8 mouse cellular contexts compared by ENCODE assay signal in the genomic region with DNA sequence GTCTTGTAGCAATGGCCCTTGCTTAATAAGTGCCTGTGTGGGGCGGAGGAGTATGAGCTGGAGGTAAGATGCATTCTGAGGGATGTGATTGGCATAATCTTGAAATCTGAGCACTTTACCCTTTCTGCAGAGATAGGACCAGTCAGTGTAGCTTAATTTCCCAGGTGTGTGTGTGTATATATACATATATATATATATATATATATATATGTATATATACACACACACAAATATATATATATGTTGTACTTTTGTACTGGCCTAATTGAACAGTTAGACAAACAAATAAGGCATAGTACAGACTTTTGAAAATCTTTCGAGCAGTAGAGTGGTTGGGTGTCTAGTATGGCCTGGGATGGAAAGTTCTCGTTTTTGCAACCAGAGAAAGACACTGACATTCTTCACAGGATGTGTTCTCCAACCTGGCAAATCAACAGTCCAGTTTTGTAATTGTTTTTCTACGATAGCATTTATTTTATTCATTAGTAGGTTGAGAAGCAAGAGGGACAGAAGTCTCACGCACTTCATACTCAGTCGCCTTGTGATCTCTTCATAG. TPM values are rescaled to one million over a fixed set of nuclear protein-coding genes. Genes with fewer than 3 reads are reported as not detected.
A peak's percentile ranks its signal among the peaks of the same experiment; 100 is the strongest.
DNase-seq lines count a peak whose midpoint lies in the region; ATAC-seq and TF ChIP-seq lines count a peak whose summit lies in the region.

No protein-coding gene starts in this region.

- no peak for TF ChIP-seq CTCF in liver, postnatal 0 days (IDR thresholded peaks at IDR 0.05; ENCODE audit: low read depth)

- H3K9me3 ChIP-seq in heart, embryonic 15.5 days (replicated peaks): no peaks in the 10 kb centered on the region
- H3K9me3 ChIP-seq in ES-E14 (ENCODE audit: control insufficient read depth, insufficient read depth, low read depth, low read length): no peaks in the 10 kb centered on the region
- no peaks in the 10 kb centered on the region for H3K9me3 ChIP-seq in hindbrain, embryonic 10.5 days
- no peaks in the 10 kb centered on the region for H3K9me3 ChIP-seq in liver, postnatal 0 days (ENCODE audit: low read length)

- DNase-seq in heart, postnatal 36 days: no peak
- no peak for DNase-seq in ES-E14 (ENCODE audit: low read depth, low spot score)
- no peak for DNase-seq in hindbrain, embryonic 10.5 days (ENCODE audit: low spot score)
- no peak for DNase-seq in liver, postnatal 0 days
- DNase-seq in spleen, postnatal 14 days (ENCODE audit: low spot score in 2 of 2): no peak
- no peak for DNase-seq in frontal cortex, postnatal 10 days (ENCODE audit: low spot score in 2 of 2)
- no peak for DNase-seq in ovary, adult 18-20 months (ENCODE audit: low spot score)

- no peaks in the 10 kb centered on the region for H3K36me3 ChIP-seq in heart, embryonic 15.5 days
- H3K36me3 ChIP-seq in ES-E14 (ENCODE audit: control insufficient read depth, insufficient read depth, low read length, poor library complexity, severe bottlenecking): peaks cover 3% of the 10 kb centered on the region; the same call in 1 of the 2 replicates
- peaks cover 7% of the 10 kb centered on the region for H3K36me3 ChIP-seq in hindbrain, embryonic 10.5 days
- no peaks in the 10 kb centered on the region; the same call in 1 of the 2 replicates for H3K36me3 ChIP-seq in liver, postnatal 0 days (replicated peaks; ENCODE audit: insufficient read depth, low read length)

- 50% methylated on average over 6 of the region's 6 CpGs for WGBS in heart, embryonic 15.5 days
- 61% methylated on average over 6 of the region's 6 CpGs for WGBS in hindbrain, embryonic 10.5 days
- WGBS in liver, postnatal 0 days (ENCODE audit: insufficient replicate concordance): 56% methylated on average over 6 of the region's 6 CpGs

- no peak overlapping the region for H3K27ac ChIP-seq in heart, embryonic 15.5 days
- no peak overlapping the region for H3K27ac ChIP-seq in ES-E14 (ENCODE audit: insufficient read depth, low read depth, low read length, poor library complexity, severe bottlenecking)
- peak overlapping the region; percentile 88 for H3K27ac ChIP-seq in hindbrain, embryonic 10.5 days
- no peak overlapping the region for H3K27ac ChIP-seq in liver, postnatal 0 days (ENCODE audit: low read depth)

- peaks cover 7% of the 10 kb centered on the region; the same call in 1 of the 2 replicates for H3K4me1 ChIP-seq in heart, embryonic 15.5 days (replicated peaks)
- H3K4me1 ChIP-seq in ES-E14 (ENCODE audit: control insufficient read depth in 2 of 2, insufficient read depth in 2 of 2, low read length in 2 of 2, poor library complexity in 1 of 2): 0 out of 4 replicates have a peak, but pooled peaks cover 0 to 3% of the 10 kb centered on the region in 2 experiments
- H3K4me1 ChIP-seq in hindbrain, embryonic 10.5 days (replicated peaks): peaks cover 16% of the 10 kb centered on the region; the same call in 1 of the 2 replicates
- peaks cover 5% of the 10 kb centered on the region; the same call in 1 of the 2 replicates for H3K4me1 ChIP-seq in liver, postnatal 0 days (ENCODE audit: insufficient read depth)

- H3K4me3 ChIP-seq in heart, embryonic 15.5 days: peak overlapping the region; percentile 76
- peak overlapping the region; percentile 71 to 85; a peak in 3 of 4 replicates for H3K4me3 ChIP-seq in ES-E14 (ENCODE audit: insufficient read depth in 1 of 2, low read depth in 1 of 2, low read length in 2 of 2, poor library complexity in 1 of 2, severe bottlenecking in 1 of 2)
- H3K4me3 ChIP-seq in hindbrain, embryonic 10.5 days: peak overlapping the region; percentile 82
- peak overlapping the region; percentile 56; the same call in 1 of the 2 replicates for H3K4me3 ChIP-seq in liver, postnatal 0 days (ENCODE audit: low read depth, low read length)

- 0 out of 2 replicates have a peak, but pooled peaks have one; percentile 18 for ATAC-seq in heart, embryonic 15.5 days (replicated peaks; ENCODE audit: insufficient number of reproducible peaks, insufficient read depth, low FRiP score, low read depth)
- ATAC-seq in liver, postnatal 0 days: no peak

- peak overlapping the region; percentile 98 for H3K4me2 ChIP-seq in heart, embryonic 15.5 days
- peak overlapping the region; percentile 94 for H3K4me2 ChIP-seq in liver, postnatal 0 days (ENCODE audit: low read depth, low read length)

- TF ChIP-seq EP300 in liver, postnatal 0 days (IDR thresholded peaks at IDR 0.05; ENCODE audit: low read depth): no peak

- in situ Hi-C loops in ES-E14 (cut with MboI; ENCODE audit: low sequenced_read_pairs in 2 of 2, unreplicated experiment in 2 of 2): no loop called here

- intact Hi-C loops in heart, postnatal 36 days (cut with DNase I): loop anchor here (5.0 kb wide), 1 partner anchor 152 kb away; a partner anchor contains a TSS

- H3K9ac ChIP-seq in heart, embryonic 15.5 days: peak overlapping the region; percentile 64; the same call in 1 of the 2 replicates
- peak overlapping the region; percentile 58; the same call in 1 of the 2 replicates for H3K9ac ChIP-seq in ES-E14 (ENCODE audit: insufficient read depth, low read depth, low read length, poor library complexity, severe bottlenecking)
- no peak overlapping the region for H3K9ac ChIP-seq in liver, postnatal 0 days (replicated peaks)

- 0 out of 2 replicates have a peak, but pooled peaks cover 7% of the 10 kb centered on the region for H3K27me3 ChIP-seq in heart, embryonic 15.5 days
- peaks cover 4% of the 10 kb centered on the region; the same call in 1 of the 2 replicates for H3K27me3 ChIP-seq in hindbrain, embryonic 10.5 days (ENCODE audit: insufficient read depth, poor library complexity, severe bottlenecking)
- H3K27me3 ChIP-seq in liver, postnatal 0 days (ENCODE audit: insufficient read depth, low read length): no peaks in the 10 kb centered on the region

TF ChIP-seq in ES-E14, 5 proteins besides CTCF, POLR2A, EP300 and RAD21:
- no peak for TF ChIP-seq ZC3H11A (IDR thresholded peaks at IDR 0.05; ENCODE audit: borderline replicate concordance, low read depth, low read length)
- TF ChIP-seq CHD2 (IDR thresholded peaks at IDR 0.05; ENCODE audit: low read depth, low read length): no peak
- no peak for TF ChIP-seq MAFK (IDR thresholded peaks at IDR 0.05; ENCODE audit: insufficient read depth, low read depth, low read length)
- no peak for TF ChIP-seq HCFC1 (IDR thresholded peaks at IDR 0.05; ENCODE audit: borderline replicate concordance, insufficient read depth, low read length)
- TF ChIP-seq ZNF384 (IDR thresholded peaks at IDR 0.05; ENCODE audit: low read depth, low read length): no peak

RNA-seq across cellular contexts. Expression of a gene that starts 0.4 kb away (rescaled TPM):
- 1.6 and 1.9 TPM in 2 replicates for polyA plus RNA-seq in heart, embryonic 15.5 days (2015; fragmentation: Nextera tagmentation; extraction: Ambion mirVana)
- total RNA-seq in heart, postnatal 36 days (2021): under 1 TPM; 0.28 to 0.73 TPM
- total RNA-seq in ES-E14 (2012; rRNA removed): 4.3 and 4.6 TPM in 2 replicates
- polyA plus RNA-seq in hindbrain, embryonic 10.5 days (2016; fragmentation: Nextera tagmentation; extraction: Ambion mirVana): 5.2 and 5.5 TPM in 2 replicates
- polyA plus RNA-seq in liver, postnatal 0 days (2015; fragmentation: Nextera tagmentation; extraction: Ambion mirVana): 0.43 and 0.67 TPM in 2 replicates

RNA-seq across cellular contexts. Expression of a gene that starts 29.9 kb away (rescaled TPM):
- 1.9 and 2.9 TPM in 2 replicates for polyA plus RNA-seq in heart, embryonic 15.5 days (2015; fragmentation: Nextera tagmentation; extraction: Ambion mirVana)
- total RNA-seq in heart, postnatal 36 days (2021): under 1 TPM; 0.60 to 0.72 TPM
- total RNA-seq in ES-E14 (2012; rRNA removed): 26.4 and 33.2 TPM in 2 replicates
- polyA plus RNA-seq in hindbrain, embryonic 10.5 days (2016; fragmentation: Nextera tagmentation; extraction: Ambion mirVana): 5.0 and 5.7 TPM in 2 replicates
- 5.1 and 6.2 TPM in 2 replicates for polyA plus RNA-seq in liver, postnatal 0 days (2015; fragmentation: Nextera tagmentation; extraction: Ambion mirVana)
